Mouse (Mus musculus) forebrain, postnatal 0 days (tissue): Measurements from ENCODE around the gene B3galt5. TPM values are rescaled to one million over a fixed set of nuclear protein-coding genes. Genes with fewer than 3 reads are reported as not detected.
A peak's percentile ranks its signal among the peaks of the same experiment; 100 is the strongest.

Source experiments
- ATAC-seq: fragments of 200-750 bp; cut with Nextera tagmentation; 2 replicates; pipeline ENCODE4 v1.8.0; 2017; ENCODE audit warnings: mild to moderate bottlenecking, moderate library complexity
- DNase-seq: peaks from one replicate; pipeline ENCODE4 v3.0.0-alpha.2; 2015
- H3K27ac ChIP-seq: fragments of 300-500 bp; sonication (generic); 2 replicates; pipeline ENCODE4 v1.5.1; 2014; ENCODE audit warnings: low read depth, mild to moderate bottlenecking, antibody characterized with exemption, low read length, moderate library complexity, mixed read lengths
- H3K27me3 ChIP-seq: fragments of 300-500 bp; sonication (generic); 2 replicates; pipeline ENCODE4 v1.6.1; 2014; ENCODE audit warnings: mild to moderate bottlenecking, low read length, mixed read lengths; ENCODE audit not compliant: insufficient read depth
- H3K36me3 ChIP-seq: fragments of 300-500 bp; sonication (generic); 2 replicates; pipeline ENCODE4 v1.6.1; 2014; ENCODE audit warnings: mild to moderate bottlenecking, moderate library complexity; ENCODE audit not compliant: insufficient read depth
- H3K4me1 ChIP-seq: fragments of 300-500 bp; sonication (generic); 2 replicates; pipeline ENCODE4 v1.6.1; 2014; ENCODE audit warnings: antibody characterized with exemption; ENCODE audit not compliant: insufficient read depth
- H3K4me2 ChIP-seq: fragments of 300-500 bp; sonication (generic); 2 replicates; pipeline ENCODE4 v1.6.1; 2014; ENCODE audit warnings: low read depth, mild to moderate bottlenecking, moderate library complexity
- H3K4me3 ChIP-seq: fragments of 300-500 bp; sonication (generic); 2 replicates; pipeline ENCODE4 v1.5.1; 2014; ENCODE audit warnings: low read depth, low read length, mixed read lengths
- H3K9ac ChIP-seq: fragments of 300-500 bp; sonication (generic); 2 replicates; pipeline ENCODE4 v1.6.1; 2014; ENCODE audit warnings: mild to moderate bottlenecking
- H3K9me3 ChIP-seq: fragments of 300-500 bp; sonication (generic); 2 replicates; pipeline ENCODE4 v1.6.1; 2016; ENCODE audit warnings: low read length
- CTCF ChIP-seq: sonication (generic); IDR thresholded peaks from 2 replicates; pipeline ENCODE4 v1.5.1; 2016; ENCODE audit warnings: antibody characterized with exemption, control low read depth, low read depth
- WGBS: fragments of 180-500 bp; shearing (Covaris S2); extraction: QIAGEN DNeasy Blood & Tissue Kit; methylation state at CpG from one replicate; pipeline ENCODE4 v1.1.7; 2014; 5-methylcytosine and 5-hydroxymethylcytosine counted together
- polyA plus RNA-seq: library from polyadenylated mRNA; unstranded; fragments of >200 nt; fragmentation: Nextera tagmentation; extraction: Ambion mirVana; gene quantifications from 2 replicates; pipeline ENCODE4 v1.2.1, GENCODE M21; 2015
- total RNA-seq: library from RNA; depleted of rRNA; stranded (reverse); fragments of >200 nt; gene quantifications from 2 replicates; pipeline ENCODE4 v1.2.3, GENCODE M21; 2014

The B3galt5 gene
- total and polyA plus RNA-seq, 2 experiments from 2014 or later = 3.6 to 5.5 TPM

DNA sequence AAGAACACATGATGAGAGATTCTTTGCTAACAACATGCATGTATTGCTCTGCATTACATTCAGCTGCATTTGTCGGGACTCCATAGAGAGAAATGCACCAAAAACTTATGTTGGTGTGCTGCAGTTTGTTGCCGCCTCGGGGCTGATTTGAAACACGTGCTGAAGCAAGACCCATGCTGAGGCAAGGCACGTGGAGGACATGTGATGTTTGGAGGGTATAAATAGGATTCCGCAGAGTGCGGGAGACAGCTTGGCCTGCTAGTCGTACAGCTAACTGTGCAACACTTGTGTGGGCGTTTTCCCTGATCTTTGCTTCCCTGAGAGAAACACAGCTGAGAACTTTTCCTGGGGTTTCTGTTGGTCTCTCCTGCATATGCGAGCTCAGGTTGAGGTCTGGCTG, 25.8 kb upstream of the B3galt5 start:
- no peaks in the 10 kb centered on the region for H3K27me3 ChIP-seq
- no peaks in the 10 kb centered on the region for H3K36me3 ChIP-seq
- TF ChIP-seq CTCF = no peak
- H3K27ac ChIP-seq = no peak overlapping the region
- DNase-seq (no peak), ATAC-seq (no peak)
- H3K4me2 ChIP-seq = no peak overlapping the region
- no peaks in the 10 kb centered on the region for H3K4me1 ChIP-seq
- 82% methylated on average over 10 of the region's 10 CpGs for WGBS
- no peak overlapping the region for H3K4me3 ChIP-seq
- no peak overlapping the region for H3K9ac ChIP-seq
- no peaks in the 10 kb centered on the region for H3K9me3 ChIP-seq

DNA sequence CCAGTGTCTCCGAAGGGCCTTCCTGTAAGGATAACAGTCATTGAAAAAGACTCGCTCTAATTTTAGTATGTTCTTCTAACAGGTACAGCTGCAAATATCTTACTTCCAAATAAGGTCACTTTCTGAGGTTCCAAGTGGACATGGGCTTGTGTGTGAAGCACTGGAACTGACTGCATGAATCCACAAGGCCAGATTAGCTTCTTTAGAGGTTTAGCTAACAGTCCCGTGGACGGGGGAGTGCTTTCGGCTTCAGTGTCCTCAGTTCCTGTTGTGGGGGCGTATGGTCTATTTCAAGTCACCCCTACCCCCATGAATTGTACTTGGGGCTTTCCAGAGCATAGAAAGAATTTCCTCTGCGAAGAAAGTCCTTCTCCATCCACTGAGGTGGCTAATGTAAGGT, 24.7 kb upstream of the B3galt5 start:
- Histone ChIP-seq H3K36me3 (no peaks in the 10 kb centered on the region), H3K4me3 (no peak overlapping the region), H3K27ac (no peak overlapping the region), H3K4me1 (no peaks in the 10 kb centered on the region), H3K27me3 (no peaks in the 10 kb centered on the region), H3K9me3 (no peaks in the 10 kb centered on the region), H3K9ac (no peak overlapping the region), H3K4me2 (no peak overlapping the region)
- DNase-seq (no peak), ATAC-seq (no peak)
- WGBS = 88% methylated on average over 7 of the region's 7 CpGs
- no peak for TF ChIP-seq CTCF

DNA sequence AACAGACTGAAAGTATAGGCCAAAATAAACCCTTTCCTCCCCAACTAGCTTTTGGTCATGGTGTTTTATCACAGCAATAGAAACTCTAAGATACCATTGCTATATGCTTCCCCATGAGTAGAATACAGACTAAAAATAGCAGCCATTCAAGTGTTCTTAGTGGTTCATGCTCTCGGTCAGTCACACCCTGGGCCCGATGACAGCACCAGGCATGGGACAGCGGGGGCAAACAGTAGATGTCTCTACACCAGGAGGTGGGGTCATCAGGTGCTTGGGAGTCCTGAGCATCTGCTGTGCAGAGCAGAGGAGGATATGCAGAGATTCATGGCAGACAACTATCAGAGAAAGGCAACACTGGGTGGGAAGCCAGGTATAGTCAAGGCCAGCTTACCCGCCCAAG, 22.6 kb upstream of the B3galt5 start:
- Histone ChIP-seq H3K4me2 (no peak overlapping the region), H3K9ac (no peak overlapping the region), H3K27me3 (no peaks in the 10 kb centered on the region), H3K4me3 (no peak overlapping the region), H3K27ac (no peak overlapping the region), H3K36me3 (no peaks in the 10 kb centered on the region), H3K4me1 (no peaks in the 10 kb centered on the region), H3K9me3 (no peaks in the 10 kb centered on the region)
- TF ChIP-seq CTCF = no peak
- no peak for DNase-seq
- ATAC-seq = no peak
- WGBS = 93% methylated on average over 4 of the region's 4 CpGs

- WGBS = 72% methylated on average over 5 of the region's 5 CpGs
- no peaks in the 10 kb centered on the region for H3K4me1 ChIP-seq
- no peak overlapping the region for H3K4me3 ChIP-seq
- no peak overlapping the region for H3K9ac ChIP-seq
- H3K36me3 ChIP-seq = no peaks in the 10 kb centered on the region
- H3K9me3 ChIP-seq = no peaks in the 10 kb centered on the region
- H3K27me3 ChIP-seq = no peaks in the 10 kb centered on the region
- H3K4me2 ChIP-seq = no peak overlapping the region
- ATAC-seq (no peak), DNase-seq (no peak)
- H3K27ac ChIP-seq = no peak overlapping the region
- peak; percentile 12; the same call in 1 of the 2 replicates for TF ChIP-seq CTCF
These were observed 14.1 kb upstream of the B3galt5 start for GRCm38 (mm10) chr16:96221491-96221890.

GRCm38 (mm10) chr16:96221959-96222358, 13.6 kb upstream of the B3galt5 start:
- Histone ChIP-seq H3K4me3 (no peak overlapping the region), H3K9ac (no peak overlapping the region), H3K4me2 (no peak overlapping the region), H3K27me3 (no peaks in the 10 kb centered on the region), H3K27ac (no peak overlapping the region), H3K9me3 (no peaks in the 10 kb centered on the region), H3K36me3 (no peaks in the 10 kb centered on the region), H3K4me1 (no peaks in the 10 kb centered on the region)
- DNase-seq (no peak), ATAC-seq (no peak)
- WGBS = 86% methylated on average over 3 of the region's 3 CpGs
- no peak for TF ChIP-seq CTCF

DNA sequence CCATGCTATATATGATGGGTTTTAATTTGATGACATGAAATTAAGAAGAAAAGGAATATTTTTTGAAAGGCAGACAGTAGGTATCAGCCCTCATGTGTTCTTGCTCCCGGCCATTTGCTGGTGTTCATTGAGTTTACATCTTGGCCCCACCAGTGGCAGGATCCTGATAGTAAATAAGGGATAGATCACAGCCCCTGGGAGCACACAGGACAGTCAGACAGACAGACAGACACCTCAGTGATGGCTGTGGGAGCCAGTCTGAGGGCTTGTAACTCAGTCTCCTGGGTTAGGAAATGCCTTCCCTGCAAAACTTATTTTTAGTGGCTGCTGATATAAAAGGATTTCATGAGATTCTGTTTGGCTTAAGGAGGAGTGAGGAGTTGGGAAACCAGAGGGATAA, 13.1 kb upstream of the B3galt5 start:
- Histone ChIP-seq H3K27ac (no peak overlapping the region), H3K9ac (no peak overlapping the region), H3K4me1 (no peaks in the 10 kb centered on the region), H3K4me3 (no peak overlapping the region), H3K9me3 (no peaks in the 10 kb centered on the region), H3K4me2 (no peak overlapping the region), H3K36me3 (no peaks in the 10 kb centered on the region), H3K27me3 (no peaks in the 10 kb centered on the region)
- 86% methylated on average over 1 of the region's 1 CpGs for WGBS
- ATAC-seq = no peak
- no peak for DNase-seq
- no peak for TF ChIP-seq CTCF

GRCm38 (mm10) chr16:96228438-96228837, 7.2 kb upstream of the B3galt5 start:
- no peak for TF ChIP-seq CTCF
- DNase-seq (no peak), ATAC-seq (no peak)
- no peaks in the 10 kb centered on the region for H3K9me3 ChIP-seq
- no peak overlapping the region for H3K9ac ChIP-seq
- no peak overlapping the region for H3K4me3 ChIP-seq
- no peaks in the 10 kb centered on the region for H3K36me3 ChIP-seq
- H3K4me2 ChIP-seq = no peak overlapping the region
- no peaks in the 10 kb centered on the region for H3K27me3 ChIP-seq
- H3K4me1 ChIP-seq = no peaks in the 10 kb centered on the region
- H3K27ac ChIP-seq = no peak overlapping the region
- 68% methylated on average over 13 of the region's 13 CpGs for WGBS
